Mouse (Mus musculus) midbrain, postnatal 0 days (tissue): Measurements from ENCODE around the gene Igsf9. TPM values are rescaled to one million over a fixed set of nuclear protein-coding genes. Genes with fewer than 3 reads are reported as not detected.

Experiments
- ATAC-seq: fragments of 200-750 bp; cut with Nextera tagmentation; 2 replicates; pipeline ENCODE4 v1.8.0; 2017; ENCODE audit warnings: moderate number of reproducible peaks, mild to moderate bottlenecking, moderate TSS enrichment, moderate library complexity; ENCODE audit not compliant: low FRiP score
- DNase-seq: peaks from one replicate; pipeline ENCODE4 v3.0.0-alpha.2; 2015; ENCODE audit warnings: low spot score
- H3K27ac ChIP-seq: fragments of 300-500 bp; sonication (generic); 2 replicates; pipeline ENCODE4 v1.5.1; 2014; ENCODE audit warnings: low read depth, mild to moderate bottlenecking, low read length, mixed read lengths
- H3K27me3 ChIP-seq: fragments of 300-500 bp; sonication (generic); 2 replicates; pipeline ENCODE4 v1.6.1; 2014; ENCODE audit warnings: low read length, control low read depth, mixed read lengths; ENCODE audit not compliant: insufficient read depth
- H3K36me3 ChIP-seq: fragments of 300-500 bp; sonication (generic); 2 replicates; pipeline ENCODE4 v1.6.1; 2014; ENCODE audit warnings: low read length, control low read depth, mixed read lengths; ENCODE audit not compliant: insufficient read depth
- H3K4me1 ChIP-seq: fragments of 300-500 bp; sonication (generic); 2 replicates; pipeline ENCODE4 v1.6.1; 2014; ENCODE audit warnings: mild to moderate bottlenecking, control low read depth, antibody characterized with exemption, low read length, mixed read lengths; ENCODE audit not compliant: insufficient read depth
- H3K4me2 ChIP-seq: fragments of 300-500 bp; sonication (generic); 2 replicates; pipeline ENCODE4 v1.6.1; 2014; ENCODE audit warnings: low read depth, mild to moderate bottlenecking, low read length, mixed read lengths; ENCODE audit not compliant: poor library complexity, severe bottlenecking
- H3K4me3 ChIP-seq: fragments of 300-500 bp; sonication (generic); 2 replicates; pipeline ENCODE4 v1.5.1; 2014; ENCODE audit warnings: low read depth, mild to moderate bottlenecking, low read length, moderate library complexity
- H3K9ac ChIP-seq: fragments of 300-500 bp; sonication (generic); replicated peaks from 2 replicates; pipeline ENCODE4 v1.6.1; 2014; ENCODE audit warnings: mild to moderate bottlenecking, low read length, moderate library complexity, mixed read lengths; ENCODE audit not compliant: poor library complexity, severe bottlenecking
- H3K9me3 ChIP-seq: fragments of 300-500 bp; sonication (generic); 2 replicates; pipeline ENCODE4 v1.6.1; 2016; ENCODE audit warnings: low read length, control low read depth
- CTCF ChIP-seq: IDR thresholded peaks from 2 replicates; pipeline ENCODE4 v1.5.1; 2016; ENCODE audit warnings: antibody characterized with exemption, mild to moderate bottlenecking
- WGBS: fragments of 180-500 bp; shearing (Covaris S2); extraction: QIAGEN DNeasy Blood & Tissue Kit; methylation state at CpG from one replicate; pipeline ENCODE4 v1.1.7; 2014; 5-methylcytosine and 5-hydroxymethylcytosine counted together
- polyA plus RNA-seq: library from polyadenylated mRNA; unstranded; fragments of >200 nt; fragmentation: Nextera tagmentation; extraction: Ambion mirVana; gene quantifications from 2 replicates; pipeline ENCODE4 v1.2.1, GENCODE M21; 2015
- total RNA-seq: library from RNA; depleted of rRNA; stranded (reverse); fragments of >200 nt; gene quantifications from 2 replicates; pipeline ENCODE4 v1.2.3, GENCODE M21; 2014

Igsf9 gene
- total and polyA plus RNA-seq, 2 experiments from 2014 or later, result 29.0 to 40.6 TPM

- Histone ChIP-seq H3K27ac (no peak overlapping the region), H3K36me3 (no peaks in the 10 kb centered on the region), H3K4me1 (no peaks in the 10 kb centered on the region), H3K27me3 (no peaks in the 10 kb centered on the region), H3K9ac (no peak overlapping the region), H3K9me3 (no peaks in the 10 kb centered on the region), H3K4me3 (no peak overlapping the region), H3K4me2 (no peak overlapping the region)
- WGBS, result 66% methylated on average over 2 of the region's 2 CpGs
- DNase-seq (no peak), ATAC-seq (no peak)
- TF ChIP-seq CTCF, result no peak
Observed at GRCm38 (mm10) chr1:172461602-172462001, 20.0 kb upstream of the Igsf9 start.

- TF ChIP-seq CTCF, result no peak
- WGBS, result 89% methylated on average over 3 of the region's 3 CpGs
- ATAC-seq (no peak), DNase-seq (no peak)
- H3K4me1 ChIP-seq, result no peaks in the 10 kb centered on the region
- H3K27me3 ChIP-seq, result no peaks in the 10 kb centered on the region
- H3K4me3 ChIP-seq, result no peak overlapping the region
- H3K4me2 ChIP-seq, result no peak overlapping the region
- H3K9ac ChIP-seq, result no peak overlapping the region
- no peaks in the 10 kb centered on the region for H3K36me3 ChIP-seq
- H3K9me3 ChIP-seq, result no peaks in the 10 kb centered on the region
- H3K27ac ChIP-seq, result no peak overlapping the region
Observed at GRCm38 (mm10) chr1:172462534-172462933, 19.1 kb upstream of the Igsf9 start.

- TF ChIP-seq CTCF, result no peak
- H3K4me2 ChIP-seq, result no peak overlapping the region
- H3K4me3 ChIP-seq, result no peak overlapping the region
- no peaks in the 10 kb centered on the region for H3K4me1 ChIP-seq
- H3K9ac ChIP-seq, result no peak overlapping the region
- no peaks in the 10 kb centered on the region for H3K9me3 ChIP-seq
- H3K36me3 ChIP-seq, result no peaks in the 10 kb centered on the region
- no peak for DNase-seq
- WGBS, result 90% methylated on average over 16 of the region's 16 CpGs
- no peak overlapping the region for H3K27ac ChIP-seq
- no peak for ATAC-seq
- no peaks in the 10 kb centered on the region for H3K27me3 ChIP-seq
Observed at GRCm38 (mm10) chr1:172463387-172464333, 17.9 kb upstream of the Igsf9 start.

GRCm38 (mm10) chr1:172468301-172468877 lies 13.2 kb upstream of the Igsf9 start:
- Histone ChIP-seq H3K36me3 (no peaks in the 10 kb centered on the region), H3K27me3 (no peaks in the 10 kb centered on the region), H3K4me2 (no peak overlapping the region), H3K27ac (no peak overlapping the region), H3K4me1 (no peaks in the 10 kb centered on the region), H3K9ac (no peak overlapping the region), H3K9me3 (no peaks in the 10 kb centered on the region), H3K4me3 (no peak overlapping the region)
- DNase-seq (no peak), ATAC-seq (no peak)
- 59% methylated on average over 11 of the region's 11 CpGs for WGBS
- no peak for TF ChIP-seq CTCF

GRCm38 (mm10) chr1:172469373-172469772 lies 12.2 kb upstream of the Igsf9 start:
- 85% methylated on average over 5 of the region's 5 CpGs for WGBS
- ATAC-seq (no peak), DNase-seq (no peak)
- H3K9me3 ChIP-seq, result no peaks in the 10 kb centered on the region
- no peak overlapping the region for H3K4me2 ChIP-seq
- no peak overlapping the region for H3K4me3 ChIP-seq
- H3K27me3 ChIP-seq, result no peaks in the 10 kb centered on the region
- no peak overlapping the region for H3K9ac ChIP-seq
- no peaks in the 10 kb centered on the region for H3K4me1 ChIP-seq
- TF ChIP-seq CTCF, result no peak
- H3K27ac ChIP-seq, result no peak overlapping the region
- no peaks in the 10 kb centered on the region for H3K36me3 ChIP-seq

- H3K36me3 ChIP-seq, result no peaks in the 10 kb centered on the region
- H3K4me2 ChIP-seq, result no peak overlapping the region
- 70% methylated on average over 8 of the region's 8 CpGs for WGBS
- no peak overlapping the region for H3K27ac ChIP-seq
- H3K9me3 ChIP-seq, result no peaks in the 10 kb centered on the region
- TF ChIP-seq CTCF, result no peak
- H3K4me3 ChIP-seq, result no peak overlapping the region
- ATAC-seq, result no peak
- no peak overlapping the region for H3K9ac ChIP-seq
- H3K4me1 ChIP-seq, result no peaks in the 10 kb centered on the region
- H3K27me3 ChIP-seq, result no peaks in the 10 kb centered on the region
- no peak for DNase-seq
Observed at GRCm38 (mm10) chr1:172469810-172470448, 11.7 kb upstream of the Igsf9 start.
